Mouse (Mus musculus) limb, embryonic 10.5 days (tissue): Measurements from ENCODE around the gene 2310011J03Rik. TPM values are rescaled to one million over a fixed set of nuclear protein-coding genes. Genes with fewer than 3 reads are reported as not detected.

Source experiments
- DNase-seq: peaks from one replicate; pipeline ENCODE4 v3.0.0-alpha.2; 2017; ENCODE audit warnings: low spot score
- H3K27ac ChIP-seq: fragments of 300-500 bp; sonication (generic); 2 replicates; pipeline ENCODE4 v1.5.1; 2016; ENCODE audit warnings: mild to moderate bottlenecking
- H3K27me3 ChIP-seq: fragments of 300-500 bp; sonication (generic); 2 replicates; pipeline ENCODE4 v1.6.1; 2016; ENCODE audit warnings: low read depth, mild to moderate bottlenecking; ENCODE audit not compliant: poor library complexity, severe bottlenecking
- H3K36me3 ChIP-seq: fragments of 300-500 bp; sonication (generic); 2 replicates; pipeline ENCODE4 v1.6.1; 2016; ENCODE audit warnings: mild to moderate bottlenecking, moderate library complexity
- H3K4me1 ChIP-seq: fragments of 300-500 bp; sonication (generic); 2 replicates; pipeline ENCODE4 v1.6.1; 2016
- H3K4me3 ChIP-seq: fragments of 300-500 bp; sonication (generic); 2 replicates; pipeline ENCODE4 v1.5.1; 2016; ENCODE audit warnings: mild to moderate bottlenecking, moderate library complexity
- H3K9me3 ChIP-seq: fragments of 300-500 bp; sonication (generic); replicated peaks from 2 replicates; pipeline ENCODE4 v1.6.1; 2016; ENCODE audit warnings: mild to moderate bottlenecking
- WGBS: fragments of 180-500 bp; shearing (Covaris S2); methylation state at CpG from one replicate; pipeline ENCODE4 v1.1.7; 2016; 5-methylcytosine and 5-hydroxymethylcytosine counted together
- polyA plus RNA-seq: library from polyadenylated mRNA; unstranded; fragments of >200 nt; fragmentation: Nextera tagmentation; extraction: Ambion mirVana; gene quantifications from 2 replicates; pipeline ENCODE4 v1.2.1, GENCODE M21; 2016

Gene 2310011J03Rik
- polyA plus RNA-seq, 1 experiment from 2014 or later, result 58.2 TPM

DNA sequence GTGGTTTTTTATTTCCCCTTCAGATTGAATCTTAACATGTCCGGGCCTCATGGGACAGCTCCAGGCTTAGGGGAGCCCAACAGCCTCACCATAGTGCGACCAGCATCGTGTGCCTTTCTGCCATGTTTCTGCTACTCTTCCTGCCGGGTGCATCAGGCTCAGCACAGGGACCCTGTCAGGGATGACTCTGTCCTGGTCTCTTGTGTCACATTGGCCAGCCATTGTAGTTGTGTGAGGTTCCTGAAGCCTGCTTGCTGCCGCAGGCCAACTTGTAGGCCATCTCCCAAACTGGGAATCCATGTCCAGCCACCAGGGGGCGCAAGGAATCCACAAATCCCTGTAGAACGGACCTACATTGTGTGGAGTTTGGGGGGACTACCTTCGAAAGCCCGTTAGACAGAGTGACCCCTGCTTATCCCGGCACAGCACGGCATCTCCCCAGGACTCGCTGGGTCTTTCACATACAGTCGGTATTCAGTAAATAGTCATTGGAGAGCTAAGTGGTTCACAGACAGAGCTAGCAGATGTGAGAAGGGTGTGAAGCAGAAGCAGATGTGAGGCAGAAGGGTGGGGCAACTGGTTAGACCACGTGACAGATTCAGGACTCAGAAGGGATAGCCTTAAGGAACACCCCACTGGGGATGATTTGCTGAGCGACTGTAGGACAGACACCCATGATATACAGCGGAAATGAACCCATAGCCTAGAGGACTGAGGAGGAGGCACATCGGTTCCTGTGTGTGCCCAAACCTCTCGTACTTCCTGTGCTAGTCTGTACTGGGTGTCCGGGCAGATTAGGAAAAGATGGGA, 19.8 kb upstream of the 2310011J03Rik start:
- Histone ChIP-seq H3K27ac (no peak overlapping the region), H3K27me3 (peaks cover 82% of the 10 kb centered on the region), H3K4me3 (peak overlapping the region; percentile 16; the same call in 1 of the 2 replicates), H3K4me1 (peaks cover 49% of the 10 kb centered on the region), H3K36me3 (peaks cover 4% of the 10 kb centered on the region; the same call in 1 of the 2 replicates), H3K9me3 (no peaks in the 10 kb centered on the region)
- 23% methylated on average over 19 of the region's 19 CpGs for WGBS
- DNase-seq, result peak; percentile 95

- H3K9me3 ChIP-seq, result no peaks in the 10 kb centered on the region
- no peak overlapping the region for H3K27ac ChIP-seq
- 88% methylated on average over 12 of the region's 12 CpGs for WGBS
- H3K4me1 ChIP-seq, result peaks cover 18% of the 10 kb centered on the region
- peaks cover 76% of the 10 kb centered on the region for H3K27me3 ChIP-seq
- H3K36me3 ChIP-seq, result peaks cover 4% of the 10 kb centered on the region; the same call in 1 of the 2 replicates
- DNase-seq, result no peak
- no peak overlapping the region for H3K4me3 ChIP-seq
Observed at GRCm38 (mm10) chr10:80336263-80336662, 15.9 kb upstream of the 2310011J03Rik start.

GRCm38 (mm10) chr10:80332525-80332989, 12.2 kb upstream of the 2310011J03Rik start:
- no peak overlapping the region for H3K27ac ChIP-seq
- WGBS, result 80% methylated on average over 5 of the region's 5 CpGs

GRCm38 (mm10) chr10:80331636-80332524, 11.5 kb upstream of the 2310011J03Rik start:
- peaks cover 30% of the 10 kb centered on the region for H3K4me1 ChIP-seq
- H3K27me3 ChIP-seq, result peaks cover 82% of the 10 kb centered on the region
- H3K4me3 ChIP-seq, result 0 out of 2 replicates have a peak overlapping the region, but pooled peaks have one; percentile 7
- no peak overlapping the region for H3K27ac ChIP-seq
- H3K36me3 ChIP-seq, result peaks cover 4% of the 10 kb centered on the region; the same call in 1 of the 2 replicates
- no peak for DNase-seq
- H3K9me3 ChIP-seq, result no peaks in the 10 kb centered on the region
- 52% methylated on average over 10 of the region's 10 CpGs for WGBS

More at GRCm38 (mm10) chr10:80332525-80332989, 12.2 kb upstream of the 2310011J03Rik start:
- DNase-seq, result no peak
- peaks cover 30% of the 10 kb centered on the region for H3K4me1 ChIP-seq
- peaks cover 79% of the 10 kb centered on the region for H3K27me3 ChIP-seq
- no peaks in the 10 kb centered on the region for H3K9me3 ChIP-seq
- H3K4me3 ChIP-seq, result 0 out of 2 replicates have a peak overlapping the region, but pooled peaks have one; percentile 7
- H3K36me3 ChIP-seq, result peaks cover 4% of the 10 kb centered on the region; the same call in 1 of the 2 replicates

- H3K9me3 ChIP-seq, result no peaks in the 10 kb centered on the region
- peaks cover 4% of the 10 kb centered on the region; the same call in 1 of the 2 replicates for H3K36me3 ChIP-seq
- 80% methylated on average over 2 of the region's 2 CpGs for WGBS
- peaks cover 24% of the 10 kb centered on the region for H3K4me1 ChIP-seq
- H3K4me3 ChIP-seq, result peak overlapping the region; percentile 61
- H3K27me3 ChIP-seq, result peaks cover 80% of the 10 kb centered on the region
- no peak for DNase-seq
- H3K27ac ChIP-seq, result no peak overlapping the region
Observed at GRCm38 (mm10) chr10:80330888-80331287, 10.6 kb upstream of the 2310011J03Rik start.

DNA sequence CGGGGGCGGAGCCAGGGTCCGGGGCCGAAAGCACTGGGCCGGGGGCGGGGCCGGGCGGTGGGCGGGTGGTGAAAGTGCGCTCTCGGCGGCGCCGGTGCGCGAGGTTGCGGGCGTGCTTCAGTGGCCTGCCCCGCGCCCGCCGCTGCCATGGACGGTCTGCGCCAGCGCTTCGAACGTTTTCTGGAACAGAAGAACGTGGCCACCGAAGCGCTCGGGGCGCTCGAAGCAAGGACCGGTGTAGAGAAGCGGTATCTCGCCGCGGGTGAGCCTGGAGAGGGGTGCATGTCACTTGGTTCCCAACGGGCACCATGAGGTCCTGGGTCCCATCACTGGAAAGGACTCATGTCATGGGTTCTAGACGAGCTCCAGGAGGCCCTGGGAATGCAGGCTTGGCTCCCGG, 9.7 kb upstream of the 2310011J03Rik start:
- 2% methylated on average over 41 of the region's 41 CpGs for WGBS
- DNase-seq, result no peak
- Histone ChIP-seq H3K9me3 (no peaks in the 10 kb centered on the region), H3K27me3 (peaks cover 80% of the 10 kb centered on the region), H3K27ac (peak overlapping the region; percentile 70), H3K4me1 (peaks cover 25% of the 10 kb centered on the region), H3K4me3 (peak overlapping the region; percentile 61), H3K36me3 (no peaks in the 10 kb centered on the region)

DNA sequence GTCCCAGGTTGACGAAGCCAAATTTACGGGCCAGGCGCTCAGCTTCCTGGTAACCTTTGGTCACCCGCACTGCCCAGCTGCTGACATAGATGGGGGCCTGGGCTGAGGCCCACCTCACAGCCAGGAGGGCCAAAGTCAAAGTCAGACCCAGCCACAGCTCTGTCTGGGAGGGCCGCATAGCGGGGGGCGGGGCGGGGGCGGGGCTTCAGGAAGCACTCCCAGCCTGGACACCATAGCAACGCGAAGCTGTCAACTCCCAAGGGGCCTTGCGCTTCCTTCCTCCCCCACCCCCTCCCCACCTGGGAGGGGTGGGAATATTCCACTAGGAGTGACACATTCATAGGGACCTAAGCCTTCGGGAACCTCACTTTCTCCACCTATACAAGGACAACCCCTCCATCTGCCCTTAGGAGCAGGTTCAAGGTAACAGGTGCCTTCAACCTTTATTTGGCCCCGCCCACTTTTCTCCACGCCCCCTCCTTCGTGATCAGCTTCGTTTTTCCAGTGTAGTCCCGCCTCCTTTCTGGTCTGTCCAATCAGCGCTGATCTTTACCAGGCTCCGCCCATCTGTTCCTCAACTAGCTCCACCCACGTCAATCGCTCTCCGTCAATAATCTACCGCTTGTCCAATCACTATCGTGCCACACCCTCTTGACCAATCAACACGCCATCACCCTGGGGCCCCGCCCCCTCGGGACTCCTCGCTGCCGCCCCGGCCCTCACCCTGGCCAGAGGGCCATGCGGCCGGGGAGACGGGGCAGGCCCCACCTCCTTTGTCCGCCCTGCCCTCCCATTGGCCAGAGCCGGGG, 9.1 kb upstream of the 2310011J03Rik start, which contains the start of the genes Pcsk4 and Reep6:
TSS of gene Pcsk4 (minus strand) at position 226 of the 809 bp plus-strand sequence.
TSS of gene Reep6 (plus strand) at position 681 of the 809 bp plus-strand sequence.
- DNase-seq, result peak; percentile 95
- Histone ChIP-seq H3K4me3 (peak within 1 kb of the TSS; percentile 61), H3K27ac (peak within 1 kb of the TSS; percentile 70), H3K36me3 (no peaks in the 10 kb centered on the region), H3K27me3 (peaks cover 80% of the 10 kb centered on the region), H3K9me3 (no peaks in the 10 kb centered on the region), H3K4me1 (peaks cover 31% of the 10 kb centered on the region)
- 4% methylated on average over 36 of the region's 36 CpGs for WGBS

DNA sequence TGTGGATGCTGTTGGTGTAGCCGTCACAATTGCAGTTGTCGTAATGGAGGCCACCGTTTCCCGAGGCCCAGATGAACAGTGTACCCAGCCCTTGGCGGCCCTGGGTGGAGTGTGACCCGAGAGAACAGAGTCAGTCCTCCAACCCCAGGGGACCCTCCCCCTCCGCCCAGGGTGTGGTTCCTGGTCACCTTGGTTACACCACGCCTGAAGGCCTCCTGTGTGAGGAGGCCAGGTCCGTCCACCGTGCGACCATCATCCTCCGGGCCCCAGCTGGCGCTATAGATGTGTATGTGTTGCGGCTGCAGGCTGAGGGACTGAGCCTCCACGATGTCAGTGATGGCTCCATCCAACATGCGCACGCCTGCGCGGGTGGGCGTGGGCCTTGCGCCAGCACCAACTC, 4.7 kb upstream of the 2310011J03Rik start:
- Histone ChIP-seq H3K4me1 (peaks cover 56% of the 10 kb centered on the region), H3K27me3 (peaks cover 62% of the 10 kb centered on the region)

DNA sequence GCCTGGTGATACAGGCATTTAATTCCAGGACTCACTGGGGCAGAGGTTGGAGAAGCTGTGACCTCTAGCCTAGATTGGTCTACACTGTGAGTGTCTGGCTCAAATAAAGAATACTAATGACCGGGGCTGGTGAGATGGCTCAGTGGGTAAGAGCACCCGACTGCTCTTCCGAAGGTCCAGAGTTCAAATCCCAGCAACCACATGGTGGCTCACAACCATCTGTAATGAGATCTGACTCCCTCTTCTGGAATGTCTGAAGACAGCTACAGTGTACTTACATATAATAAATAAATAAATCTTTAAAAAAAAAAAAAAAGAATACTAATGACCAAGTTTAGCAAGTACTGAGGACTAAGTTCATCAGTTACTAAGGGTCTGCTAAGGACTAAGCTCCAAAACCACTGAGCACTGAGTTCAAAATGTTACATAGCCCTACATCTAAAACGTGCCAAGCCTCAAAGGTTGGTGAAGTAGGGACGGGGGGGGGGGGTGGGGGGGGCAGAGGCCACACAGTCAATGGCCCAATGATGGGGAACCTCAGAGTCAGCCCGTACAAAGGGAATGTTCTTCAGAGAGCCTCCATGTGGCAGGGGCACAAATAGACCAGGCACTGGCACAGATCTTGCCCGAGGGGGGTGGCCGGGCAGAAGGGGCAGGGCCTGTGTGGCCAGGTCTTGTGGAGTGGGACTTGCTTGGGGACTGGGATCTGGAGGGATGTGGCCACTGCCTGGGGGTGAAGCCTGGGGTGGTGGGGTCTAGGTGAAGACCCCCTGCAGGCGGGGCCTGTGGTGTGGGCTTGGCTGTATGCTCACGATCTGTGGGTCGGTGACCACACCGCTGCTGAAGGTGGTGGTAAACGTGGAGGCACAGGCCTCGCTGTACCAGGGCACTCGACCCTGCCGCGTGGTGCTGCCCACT, 4.0 kb upstream of the 2310011J03Rik start:
- peaks cover under 1% of the 10 kb centered on the region; the same call in 1 of the 2 replicates for H3K36me3 ChIP-seq
- no peaks in the 10 kb centered on the region for H3K9me3 ChIP-seq
- H3K27me3 ChIP-seq, result peaks cover 58% of the 10 kb centered on the region
- H3K27ac ChIP-seq, result peak overlapping the region; percentile 7; the same call in 1 of the 2 replicates
- peaks cover 56% of the 10 kb centered on the region for H3K4me1 ChIP-seq
- no peak for DNase-seq
- H3K4me3 ChIP-seq, result peak overlapping the region; percentile 69
- 80% methylated on average over 17 of the region's 17 CpGs for WGBS

More for the DNA sequence above, 4.7 kb upstream of the 2310011J03Rik start:
- 81% methylated on average over 21 of the region's 21 CpGs for WGBS
- peak overlapping the region; percentile 7; the same call in 1 of the 2 replicates for H3K27ac ChIP-seq
- DNase-seq, result no peak
- peak overlapping the region; percentile 12; the same call in 1 of the 2 replicates for H3K4me3 ChIP-seq
- no peaks in the 10 kb centered on the region for H3K36me3 ChIP-seq
- H3K9me3 ChIP-seq, result no peaks in the 10 kb centered on the region

DNA sequence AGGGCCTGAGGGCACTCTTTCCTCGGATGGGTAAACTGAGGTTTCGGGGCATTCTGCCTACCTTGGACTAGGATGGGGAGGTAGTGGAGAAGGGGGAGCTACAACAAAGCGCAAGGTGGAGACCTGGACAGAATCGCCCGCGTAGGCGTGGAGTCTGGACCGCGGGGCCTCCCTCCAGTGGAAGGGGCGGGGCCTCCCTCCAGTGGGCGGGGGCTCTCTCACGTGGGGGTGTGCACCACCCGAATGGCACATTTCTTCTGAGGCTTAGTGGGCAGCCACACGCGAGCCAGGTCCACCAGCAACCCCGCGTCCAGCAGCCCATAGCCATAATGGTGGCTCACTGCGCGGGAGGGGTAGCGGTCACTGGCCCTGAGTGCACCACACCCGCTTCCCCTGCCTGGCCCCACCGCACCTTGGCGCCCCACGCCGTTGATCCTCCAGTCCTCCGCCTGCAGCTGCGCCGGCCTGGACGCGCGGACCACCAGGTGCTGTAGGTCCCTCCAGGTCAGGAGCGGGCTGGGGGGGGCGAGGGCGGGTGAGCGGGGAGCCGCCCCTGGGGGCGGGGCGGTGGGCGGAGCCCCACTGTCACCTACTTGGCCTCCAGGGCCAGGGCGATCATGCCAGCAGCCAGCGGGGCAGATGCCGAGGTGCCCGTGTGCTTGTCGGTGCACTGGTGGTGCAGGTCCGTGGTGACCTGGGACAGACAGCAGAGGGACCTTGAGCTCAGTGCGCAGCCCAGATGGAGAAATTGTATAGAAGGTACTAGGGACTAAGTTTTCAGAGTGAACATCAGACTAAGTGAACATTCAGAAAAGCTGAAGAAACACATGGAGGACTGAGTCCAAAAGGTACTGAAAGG, 3.2 kb upstream of the 2310011J03Rik start:
- Histone ChIP-seq H3K27ac (peak overlapping the region; percentile 84), H3K9me3 (no peaks in the 10 kb centered on the region), H3K4me3 (peak overlapping the region; percentile 69), H3K27me3 (peaks cover 55% of the 10 kb centered on the region), H3K4me1 (peaks cover 55% of the 10 kb centered on the region), H3K36me3 (peaks cover 9% of the 10 kb centered on the region)
- DNase-seq, result peak; percentile 80
- 1% methylated on average over 46 of the region's 46 CpGs for WGBS
